Mouse (Mus musculus) testis, adult 2 months (tissue): Measurements from ENCODE around the gene Mfsd2b.

Experiments used
- CTCF ChIP-seq: fragments of 200-500 bp; IDR thresholded peaks from 2 replicates; pipeline ENCODE4 v1.5.1; 2012; ENCODE audit warnings: low read depth, mild to moderate bottlenecking, inconsistent platforms, low read length, moderate library complexity; ENCODE audit not compliant: control insufficient read depth, insufficient read depth, insufficient replicate concordance
- POLR2A ChIP-seq: fragments of 200-500 bp; IDR thresholded peaks from 2 replicates; pipeline ENCODE4 v1.6.1; 2012; ENCODE audit warnings: low read depth, mild to moderate bottlenecking, inconsistent platforms, low read length, moderate library complexity; ENCODE audit not compliant: control insufficient read depth

DNA sequence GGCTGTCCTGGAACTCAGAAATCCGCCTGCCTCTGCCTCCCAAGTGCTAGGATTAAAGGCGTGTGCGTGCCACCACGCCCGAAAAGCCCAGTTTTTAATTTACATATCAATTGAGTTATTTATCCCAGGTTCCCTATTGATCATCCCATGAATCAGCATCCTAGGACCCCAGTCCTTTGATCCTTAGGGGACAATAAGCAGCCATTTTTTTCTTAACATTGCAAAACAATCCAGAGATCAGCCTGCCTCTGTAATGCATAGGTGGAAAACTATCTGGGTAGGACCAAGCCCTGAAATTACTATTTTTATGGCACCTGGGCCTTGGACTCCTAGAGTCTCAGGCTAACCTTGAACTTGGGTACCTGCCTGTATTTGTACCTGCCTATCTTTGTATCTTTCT lies 23.9 kb upstream of the Mfsd2b start:
- TF ChIP-seq POLR2A (no peak), CTCF (no peak)
